ENCODE assay signal across 20 mouse cellular contexts in genomic region chr1:52660278-52660677, GRCm38 (mm10). TPM values are rescaled to one million over a fixed set of nuclear protein-coding genes. Genes with fewer than 3 reads are reported as not detected.
DNase-seq lines count a peak whose midpoint lies in the region; ATAC-seq lines count a peak whose summit lies in the region.
"Had no signal": no experiment of that assay in that cellular context is flagged by ENCODE, and none has a peak within 500 bp of the region (broad histone marks: within the 10 kb centered on the region; RNA-seq: fewer than 3 reads in every experiment).

No protein-coding gene starts in this region.

- no peak overlapping the region for H3K27ac ChIP-seq in kidney, embryonic 14.5 days (ENCODE audit: low read depth, low read length)
- peak overlapping the region; percentile 56; the same call in 1 of the 2 replicates for H3K27ac ChIP-seq in kidney, embryonic 16.5 days (ENCODE audit: low read length)
- peak overlapping the region; percentile 62; the same call in 1 of the 2 replicates for H3K27ac ChIP-seq in limb, embryonic 12.5 days
- H3K27ac ChIP-seq in limb, embryonic 10.5 days = no peak overlapping the region
- peak overlapping the region; percentile 22; the same call in 1 of the 2 replicates for H3K27ac ChIP-seq in limb, embryonic 13.5 days
- H3K27ac ChIP-seq: embryonic facial prominence, embryonic 10.5 days; embryonic facial prominence, embryonic 12.5 days; forebrain, embryonic 13.5 days; forebrain, embryonic 15.5 days had no signal

- no peak overlapping the region for H3K9ac ChIP-seq in kidney, embryonic 14.5 days (ENCODE audit: low read depth, low read length)
- H3K9ac ChIP-seq in kidney, embryonic 16.5 days (replicated peaks; ENCODE audit: low read length) = no peak overlapping the region
- H3K9ac ChIP-seq in limb, embryonic 12.5 days (replicated peaks) = no peak overlapping the region
- no peak overlapping the region for H3K9ac ChIP-seq in limb, embryonic 13.5 days
- H3K9ac ChIP-seq: embryonic facial prominence, embryonic 12.5 days; forebrain, embryonic 13.5 days; forebrain, embryonic 15.5 days had no signal

- no peaks in the 10 kb centered on the region for H3K27me3 ChIP-seq in kidney, embryonic 14.5 days (ENCODE audit: control insufficient read depth, insufficient read depth, low read length)
- H3K27me3 ChIP-seq in kidney, embryonic 16.5 days (ENCODE audit: insufficient read depth, low read length) = no peaks in the 10 kb centered on the region
- H3K27me3 ChIP-seq in limb, embryonic 12.5 days = no peaks in the 10 kb centered on the region
- H3K27me3 ChIP-seq in limb, embryonic 10.5 days (ENCODE audit: low read depth, poor library complexity, severe bottlenecking) = no peaks in the 10 kb centered on the region
- H3K27me3 ChIP-seq in limb, embryonic 13.5 days = no peaks in the 10 kb centered on the region
- H3K27me3 ChIP-seq: embryonic facial prominence, embryonic 12.5 days; forebrain, embryonic 13.5 days; forebrain, embryonic 15.5 days had no signal

- no peaks in the 10 kb centered on the region for H3K4me1 ChIP-seq in kidney, embryonic 14.5 days (ENCODE audit: control insufficient read depth, insufficient read depth, low read length)
- H3K4me1 ChIP-seq in kidney, embryonic 16.5 days (ENCODE audit: insufficient read depth, low read length) = peaks cover 7% of the 10 kb centered on the region; the same call in 1 of the 2 replicates
- peaks cover 18% of the 10 kb centered on the region for H3K4me1 ChIP-seq in limb, embryonic 12.5 days (replicated peaks)
- H3K4me1 ChIP-seq in limb, embryonic 10.5 days = peaks cover 7% of the 10 kb centered on the region; the same call in 1 of the 2 replicates
- H3K4me1 ChIP-seq in limb, embryonic 13.5 days = peaks cover 18% of the 10 kb centered on the region
- H3K4me1 ChIP-seq: embryonic facial prominence, embryonic 10.5 days; embryonic facial prominence, embryonic 12.5 days; forebrain, embryonic 13.5 days; forebrain, embryonic 15.5 days had no signal

- no peaks in the 10 kb centered on the region for H3K36me3 ChIP-seq in kidney, embryonic 14.5 days (ENCODE audit: control insufficient read depth, insufficient read depth, low read length)
- no peaks in the 10 kb centered on the region for H3K36me3 ChIP-seq in kidney, embryonic 16.5 days (ENCODE audit: insufficient read depth, low read length)
- no peaks in the 10 kb centered on the region for H3K36me3 ChIP-seq in limb, embryonic 12.5 days
- H3K36me3 ChIP-seq in limb, embryonic 10.5 days = no peaks in the 10 kb centered on the region
- no peaks in the 10 kb centered on the region for H3K36me3 ChIP-seq in limb, embryonic 13.5 days
- H3K36me3 ChIP-seq: embryonic facial prominence, embryonic 10.5 days; embryonic facial prominence, embryonic 12.5 days had no signal

- H3K9me3 ChIP-seq in kidney, embryonic 14.5 days (ENCODE audit: control insufficient read depth, low read length) = no peaks in the 10 kb centered on the region
- 0 out of 2 replicates have a peak, but pooled peaks cover 4% of the 10 kb centered on the region for H3K9me3 ChIP-seq in kidney, embryonic 16.5 days (ENCODE audit: low read length)
- no peaks in the 10 kb centered on the region for H3K9me3 ChIP-seq in limb, embryonic 12.5 days
- H3K9me3 ChIP-seq in limb, embryonic 10.5 days (replicated peaks) = no peaks in the 10 kb centered on the region
- H3K9me3 ChIP-seq in limb, embryonic 13.5 days = no peaks in the 10 kb centered on the region
- H3K9me3 ChIP-seq: embryonic facial prominence, embryonic 10.5 days; embryonic facial prominence, embryonic 12.5 days; forebrain, embryonic 13.5 days; forebrain, embryonic 15.5 days had no signal

- peak; percentile 79; the same call in 1 of the 2 replicates for ATAC-seq in kidney, embryonic 14.5 days (ENCODE audit: low FRiP score, low TSS enrichment)
- ATAC-seq in kidney, embryonic 16.5 days (ENCODE audit: low FRiP score, low TSS enrichment) = peak; percentile 67; the same call in 1 of the 2 replicates
- ATAC-seq in limb, embryonic 12.5 days (ENCODE audit: insufficient number of reproducible peaks, insufficient read depth, low FRiP score, low TSS enrichment, low read depth) = no peak; the same call in 1 of the 2 replicates
- no peak for ATAC-seq in limb, embryonic 13.5 days (ENCODE audit: low FRiP score, low read depth)
- ATAC-seq: forebrain, embryonic 13.5 days; forebrain, embryonic 15.5 days had no signal

- WGBS in kidney, embryonic 14.5 days = 37% methylated on average over 2 of the region's 2 CpGs
- WGBS in kidney, embryonic 16.5 days = 44% methylated on average over 2 of the region's 2 CpGs
- WGBS in limb, embryonic 12.5 days = 24% methylated on average over 2 of the region's 2 CpGs
- 70% methylated on average over 2 of the region's 2 CpGs for WGBS in limb, embryonic 10.5 days
- WGBS in limb, embryonic 13.5 days = 36% methylated on average over 2 of the region's 2 CpGs

- no peak for DNase-seq in kidney, adult 11 months
- no peak for DNase-seq in kidney, postnatal 36 days
- DNase-seq in limb, embryonic 10.5 days (ENCODE audit: low spot score) = no peak
- DNase-seq in adrenal gland, adult 8-10 months = no peak
- DNase-seq: adrenal gland, adult 2 months; adrenal gland, postnatal 14 days; adrenal gland, postnatal 36 days; cerebellum, adult 11-12 months; cerebellum, adult 2 months; cerebellum, adult 9-10 months; cerebellum, postnatal 10 days; cerebellum, postnatal 25 days had no signal

- H3K4me2 ChIP-seq in kidney, embryonic 14.5 days (replicated peaks; ENCODE audit: low read depth, low read length) = no peak overlapping the region
- H3K4me2 ChIP-seq in kidney, embryonic 16.5 days (replicated peaks; ENCODE audit: low read depth, low read length) = no peak overlapping the region
- H3K4me2 ChIP-seq in limb, embryonic 12.5 days = no peak overlapping the region
- H3K4me2 ChIP-seq in limb, embryonic 13.5 days (replicated peaks) = no peak overlapping the region
- H3K4me2 ChIP-seq: embryonic facial prominence, embryonic 12.5 days; forebrain, embryonic 13.5 days; forebrain, embryonic 15.5 days had no signal

- H3K4me3 ChIP-seq in kidney, embryonic 14.5 days (ENCODE audit: low read length) = no peak overlapping the region
- H3K4me3 ChIP-seq in kidney, embryonic 16.5 days (ENCODE audit: low read length) = no peak overlapping the region
- no peak overlapping the region for H3K4me3 ChIP-seq in limb, embryonic 12.5 days (replicated peaks)
- H3K4me3 ChIP-seq in limb, embryonic 10.5 days = no peak overlapping the region
- no peak overlapping the region for H3K4me3 ChIP-seq in limb, embryonic 13.5 days
- H3K4me3 ChIP-seq: embryonic facial prominence, embryonic 10.5 days; embryonic facial prominence, embryonic 12.5 days; forebrain, embryonic 13.5 days; forebrain, embryonic 15.5 days had no signal

RNA-seq across cellular contexts. Expression of gene Nemp2, which starts 29.8 kb away (rescaled TPM):
- polyA plus RNA-seq in kidney, embryonic 14.5 days (2014; fragmentation: Nextera tagmentation; extraction: Ambion mirVana) = 7.9 and 14.5 TPM in 2 replicates
- 9.9 and 11.7 TPM in 2 replicates for polyA plus RNA-seq in kidney, embryonic 16.5 days (2015; fragmentation: Nextera tagmentation; extraction: Ambion mirVana)
- 11.9 and 13.7 TPM in 2 replicates for polyA plus RNA-seq in limb, embryonic 12.5 days (2016; fragmentation: Nextera tagmentation; extraction: Ambion mirVana)
- polyA plus RNA-seq in limb, embryonic 10.5 days (2016; fragmentation: Nextera tagmentation; extraction: Ambion mirVana) = 10.2 and 12.5 TPM in 2 replicates
- 10.2 and 12.0 TPM in 2 replicates for polyA plus RNA-seq in limb, embryonic 13.5 days (2015; fragmentation: Nextera tagmentation; extraction: Ambion mirVana)
- total RNA-seq in adrenal gland, adult 8-10 months (2022) = 1 to 10 TPM; 3.2 to 5.9 (median 4.9) TPM

Comparison
In these comparisons a context has a peak if more than half of its experiments do, and no peak if none do; other contexts are left out.
1. H3K27ac ChIP-seq: peak in kidney, embryonic 16.5 days (single experiment), limb, embryonic 12.5 days (single experiment) and limb, embryonic 13.5 days (single experiment); none in kidney, embryonic 14.5 days (single experiment) and limb, embryonic 10.5 days (single experiment).
2. ATAC-seq: peak in kidney, embryonic 14.5 days (single experiment) and kidney, embryonic 16.5 days (single experiment); none in limb, embryonic 12.5 days (single experiment) and limb, embryonic 13.5 days (single experiment).